Mouse (Mus musculus): ENCODE measurements at regions not wholly inside any gene's neighbourhood (a gene's known extent, or its start where the extent isn't known, plus 50 kb on each side); places are given as distances from the start of the nearest gene placed in this dataset.

- DNase-seq (ENCODE audit: low spot score in 2 of 2) = no peak
Observed at GRCm38 (mm10) chr10:124603061-124603460, 786.2 kb downstream of the Slc16a7 start.

GRCm38 (mm10) chr10:124570746-124571145, 818.5 kb downstream of the Slc16a7 start:
- peak; percentile 43 to 72 for DNase-seq (ENCODE audit: low spot score in 2 of 2)

GRCm38 (mm10) chr10:124563626-124564025, 825.6 kb downstream of the Slc16a7 start:
- DNase-seq (ENCODE audit: low spot score in 2 of 2) = no peak

DNA sequence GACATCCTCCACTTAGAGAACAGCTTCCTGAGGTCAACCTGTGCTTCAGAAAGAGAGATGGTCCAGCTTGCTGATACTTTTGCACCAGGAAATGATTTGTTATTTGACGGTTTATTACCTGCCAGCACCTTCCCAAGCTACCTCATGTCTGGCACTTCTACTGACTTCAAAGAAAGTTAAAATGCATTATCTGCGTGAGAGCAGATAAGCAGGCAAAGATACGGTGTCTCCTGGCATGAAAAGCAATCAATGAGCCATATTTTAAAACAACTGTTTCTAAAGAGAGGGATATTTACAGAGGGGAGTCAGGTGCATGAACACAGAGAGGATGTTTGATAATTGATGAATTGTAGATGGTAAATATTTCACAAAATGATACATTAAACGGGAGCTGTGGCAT, 861.1 kb downstream of the Slc16a7 start:
- no peak for DNase-seq (ENCODE audit: low spot score in 2 of 2)
